Mouse (Mus musculus): ENCODE measurements at regions not wholly inside any gene's neighbourhood (a gene's known extent, or its start where the extent isn't known, plus 50 kb on each side); places are given as distances from the start of the nearest gene placed in this dataset.

GRCm38 (mm10) chr9:52355187-52355982 is 187.0 kb upstream of the Zc3h12c start:
- Histone ChIP-seq H3K79me2 (ENCODE audit: inconsistent target) (no peaks in the 10 kb centered on the region), H3K36me3 (ENCODE audit: inconsistent target) (no peaks in the 10 kb centered on the region), H3K4me3 (ENCODE audit: inconsistent target) (no peak overlapping the region), H3K27ac (no peak overlapping the region)
- 70% methylated on average over 10 of the region's 10 CpGs for WGBS (ENCODE audit: missing documents)

GRCm38 (mm10) chr9:52348536-52349527 is 180.5 kb upstream of the Zc3h12c start:
- WGBS (ENCODE audit: missing documents): 87% methylated on average over 7 of the region's 7 CpGs
- Histone ChIP-seq H3K27ac (no peak overlapping the region), H3K36me3 (ENCODE audit: inconsistent target) (no peaks in the 10 kb centered on the region), H3K79me2 (ENCODE audit: inconsistent target) (no peaks in the 10 kb centered on the region), H3K4me3 (ENCODE audit: inconsistent target) (no peak overlapping the region)

- no peak overlapping the region for H3K4me3 ChIP-seq (ENCODE audit: inconsistent target)
- H3K79me2 ChIP-seq (ENCODE audit: inconsistent target): no peaks in the 10 kb centered on the region
- no peaks in the 10 kb centered on the region for H3K36me3 ChIP-seq (ENCODE audit: inconsistent target)
- H3K27ac ChIP-seq: no peak overlapping the region
- WGBS (ENCODE audit: missing documents): 100% methylated on average over 2 of the region's 2 CpGs
Measured at GRCm38 (mm10) chr9:52344177-52344877, 176.0 kb upstream of the Zc3h12c start.

DNA sequence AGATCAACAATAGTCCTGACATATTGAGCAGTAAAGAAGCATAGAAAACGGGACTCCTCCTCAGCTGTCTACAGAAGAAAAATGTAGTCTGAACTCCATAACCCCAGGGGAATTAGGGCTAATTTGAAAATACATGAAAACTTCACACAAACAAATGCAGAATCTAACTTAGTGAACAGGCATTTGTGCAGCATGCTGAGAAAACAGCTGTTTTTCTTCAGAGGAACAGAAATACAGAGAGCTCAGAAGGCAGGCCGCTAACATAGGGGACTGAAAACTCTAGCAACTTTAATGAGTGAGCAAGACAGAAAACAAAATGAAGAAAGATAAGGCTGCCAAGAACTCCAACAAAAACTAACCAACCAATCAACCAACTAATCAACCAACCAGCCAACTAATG is 172.7 kb upstream of the Zc3h12c start:
- Histone ChIP-seq H3K36me3 (ENCODE audit: inconsistent target) (no peaks in the 10 kb centered on the region), H3K27ac (no peak overlapping the region), H3K4me3 (ENCODE audit: inconsistent target) (no peak overlapping the region), H3K79me2 (ENCODE audit: inconsistent target) (no peaks in the 10 kb centered on the region)
- WGBS (ENCODE audit: missing documents): 96% methylated on average over 2 of the region's 2 CpGs

DNA sequence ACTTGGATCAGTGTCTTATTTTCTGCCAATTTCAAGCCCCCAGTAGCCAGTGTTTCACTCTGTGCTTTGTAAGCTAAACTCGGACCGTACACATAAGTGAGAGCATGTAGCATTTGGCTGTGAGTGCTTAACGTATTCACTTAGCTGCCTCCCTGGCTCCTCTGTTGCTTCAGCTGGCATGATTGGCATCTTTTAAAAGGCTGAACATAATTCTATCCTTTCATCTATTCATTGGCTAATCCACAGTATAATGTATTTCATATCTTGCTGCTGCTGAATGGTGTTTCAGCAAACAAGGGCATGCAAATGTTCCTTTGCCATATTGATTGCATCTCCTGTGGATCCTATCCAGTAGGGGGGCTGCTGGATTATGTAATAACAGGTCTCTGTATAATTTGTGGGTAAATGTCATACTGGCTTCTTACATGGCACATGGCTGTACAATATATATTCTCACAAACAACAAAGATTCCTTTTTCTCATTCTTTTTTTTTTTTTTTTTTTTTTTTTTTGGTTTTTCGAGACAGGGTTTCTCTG is 169.5 kb upstream of the Zc3h12c start:
- no peak overlapping the region for H3K27ac ChIP-seq
- H3K36me3 ChIP-seq (ENCODE audit: inconsistent target): no peaks in the 10 kb centered on the region
- no peaks in the 10 kb centered on the region for H3K79me2 ChIP-seq (ENCODE audit: inconsistent target)
- H3K4me3 ChIP-seq (ENCODE audit: inconsistent target): no peak overlapping the region
- WGBS (ENCODE audit: missing documents): 96% methylated on average over 3 of the region's 4 CpGs

DNA sequence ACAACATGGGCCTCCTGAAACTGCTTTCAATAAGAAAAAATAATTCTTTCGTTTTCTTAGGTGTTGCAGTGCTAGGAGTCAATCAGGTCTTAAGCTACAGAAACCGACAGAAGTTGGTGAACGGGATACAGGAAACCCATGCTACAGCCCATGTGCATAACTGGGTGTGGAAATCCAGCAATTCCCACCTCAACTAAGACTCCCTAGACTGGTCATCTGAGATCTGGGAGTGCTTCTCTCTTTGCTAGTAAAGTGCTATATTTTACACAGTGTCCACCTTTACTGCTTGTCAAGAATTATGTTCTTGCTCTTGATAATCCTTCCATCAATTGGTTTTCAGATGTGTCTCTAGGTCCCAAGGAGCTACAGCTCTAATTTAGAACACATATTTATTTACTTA is 166.4 kb upstream of the Zc3h12c start:
- H3K4me3 ChIP-seq (ENCODE audit: inconsistent target): no peak overlapping the region
- no peak overlapping the region for H3K27ac ChIP-seq
- H3K36me3 ChIP-seq (ENCODE audit: inconsistent target): no peaks in the 10 kb centered on the region
- WGBS (ENCODE audit: missing documents): 93% methylated on average over 3 of the region's 3 CpGs
- H3K79me2 ChIP-seq (ENCODE audit: inconsistent target): no peaks in the 10 kb centered on the region

GRCm38 (mm10) chr9:52333884-52334283 is 165.5 kb upstream of the Zc3h12c start:
- H3K4me3 ChIP-seq (ENCODE audit: inconsistent target): no peak overlapping the region
- 70% methylated on average over 2 of the region's 2 CpGs for WGBS (ENCODE audit: missing documents)

DNA sequence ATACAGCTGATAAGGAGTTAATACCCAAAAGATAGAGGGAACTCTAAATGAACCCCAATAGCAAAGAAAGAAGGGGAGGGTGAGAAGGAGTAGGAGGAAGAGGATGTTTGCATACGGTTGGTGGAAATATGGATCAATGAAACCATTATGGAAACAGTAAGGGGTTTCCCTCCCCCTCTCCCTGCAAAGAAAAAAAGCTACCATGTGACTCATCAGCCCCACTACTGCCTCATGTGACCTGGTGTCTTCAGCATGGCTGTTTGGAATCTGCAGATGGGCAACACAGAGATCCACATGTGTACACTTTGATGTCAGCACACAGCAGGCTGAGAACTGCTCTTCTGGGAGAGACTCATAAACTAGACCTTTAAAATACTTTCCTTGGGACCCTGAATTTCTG is 163.4 kb upstream of the Zc3h12c start:
- H3K79me2 ChIP-seq (ENCODE audit: inconsistent target): no peaks in the 10 kb centered on the region
- H3K27ac ChIP-seq: no peak overlapping the region
- no peaks in the 10 kb centered on the region for H3K36me3 ChIP-seq (ENCODE audit: inconsistent target)
- no peak overlapping the region for H3K4me3 ChIP-seq (ENCODE audit: inconsistent target)
- WGBS (ENCODE audit: missing documents): 88% methylated on average over 1 of the region's 1 CpGs

More at GRCm38 (mm10) chr9:52333884-52334283, 165.5 kb upstream of the Zc3h12c start:
- H3K27ac ChIP-seq: no peak overlapping the region
- no peaks in the 10 kb centered on the region for H3K79me2 ChIP-seq (ENCODE audit: inconsistent target)
- no peaks in the 10 kb centered on the region for H3K36me3 ChIP-seq (ENCODE audit: inconsistent target)

GRCm38 (mm10) chr9:52330652-52331051 is 162.3 kb upstream of the Zc3h12c start:
- H3K79me2 ChIP-seq (ENCODE audit: inconsistent target): no peaks in the 10 kb centered on the region
- WGBS (ENCODE audit: missing documents): 81% methylated on average over 3 of the region's 3 CpGs
- no peak overlapping the region for H3K4me3 ChIP-seq (ENCODE audit: inconsistent target)
- H3K27ac ChIP-seq: no peak overlapping the region
- H3K36me3 ChIP-seq (ENCODE audit: inconsistent target): no peaks in the 10 kb centered on the region

- no peaks in the 10 kb centered on the region for H3K36me3 ChIP-seq (ENCODE audit: inconsistent target)
- no peak overlapping the region for H3K27ac ChIP-seq
- H3K4me3 ChIP-seq (ENCODE audit: inconsistent target): no peak overlapping the region
- WGBS (ENCODE audit: missing documents): 46% methylated on average over 2 of the region's 2 CpGs
- no peaks in the 10 kb centered on the region for H3K79me2 ChIP-seq (ENCODE audit: inconsistent target)
Measured at GRCm38 (mm10) chr9:52324347-52324746, 156.0 kb upstream of the Zc3h12c start.

- H3K36me3 ChIP-seq (ENCODE audit: inconsistent target): no peaks in the 10 kb centered on the region
- no peaks in the 10 kb centered on the region for H3K79me2 ChIP-seq (ENCODE audit: inconsistent target)
- H3K4me3 ChIP-seq (ENCODE audit: inconsistent target): no peak overlapping the region
- H3K27ac ChIP-seq: no peak overlapping the region
- 91% methylated on average over 1 of the region's 1 CpGs for WGBS (ENCODE audit: missing documents)
Measured at GRCm38 (mm10) chr9:52323757-52324156, 155.4 kb upstream of the Zc3h12c start.

DNA sequence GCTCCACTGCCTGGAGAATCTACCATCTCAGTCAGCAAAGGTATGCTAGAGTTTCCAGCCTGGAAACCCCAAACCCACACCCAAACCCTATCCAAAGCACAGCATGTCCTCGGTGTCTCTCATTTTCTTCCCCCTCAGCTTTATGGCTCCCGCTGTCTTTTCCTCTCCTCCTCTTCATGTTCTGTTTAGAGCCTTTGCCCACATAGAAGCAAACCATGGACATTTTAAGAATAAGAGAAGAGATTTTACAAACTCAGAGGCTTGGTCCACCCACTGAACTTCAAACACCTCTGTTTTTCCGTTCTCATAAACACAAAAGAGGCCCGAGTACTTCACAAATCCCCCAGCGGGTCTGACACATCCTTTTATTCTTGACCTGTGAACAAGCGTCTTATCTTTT is 154.9 kb upstream of the Zc3h12c start:
- 92% methylated on average over 6 of the region's 6 CpGs for WGBS (ENCODE audit: missing documents)
- Histone ChIP-seq H3K36me3 (ENCODE audit: inconsistent target) (no peaks in the 10 kb centered on the region), H3K79me2 (ENCODE audit: inconsistent target) (no peaks in the 10 kb centered on the region), H3K4me3 (ENCODE audit: inconsistent target) (no peak overlapping the region), H3K27ac (no peak overlapping the region)

GRCm38 (mm10) chr9:52301521-52301920 is 133.1 kb upstream of the Zc3h12c start:
- no peak overlapping the region for H3K27ac ChIP-seq
- no peak overlapping the region for H3K4me3 ChIP-seq (ENCODE audit: inconsistent target)
- H3K36me3 ChIP-seq (ENCODE audit: inconsistent target): no peaks in the 10 kb centered on the region
- WGBS (ENCODE audit: missing documents): 97% methylated on average over 6 of the region's 6 CpGs
- no peaks in the 10 kb centered on the region for H3K79me2 ChIP-seq (ENCODE audit: inconsistent target)

DNA sequence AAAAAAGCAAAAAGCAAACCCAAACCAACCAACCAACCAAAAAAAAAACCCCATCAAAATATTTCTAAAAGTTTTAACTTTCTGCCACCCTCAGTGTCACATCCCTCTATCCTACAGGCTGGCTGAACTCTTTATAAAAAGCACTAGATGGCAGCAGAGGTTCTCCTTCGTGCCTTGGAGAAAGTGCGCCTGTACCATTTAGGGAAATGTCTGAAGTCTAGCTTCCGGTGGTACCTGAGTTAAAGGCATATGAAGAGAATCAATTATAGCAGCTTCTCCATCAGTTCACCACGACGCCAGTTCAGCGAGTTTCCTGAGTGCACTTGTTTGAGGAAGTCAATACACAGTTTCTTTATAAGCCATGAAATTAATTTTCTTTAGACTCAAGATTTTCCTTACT is 130.0 kb upstream of the Zc3h12c start:
- no peak overlapping the region for H3K4me3 ChIP-seq (ENCODE audit: inconsistent target)
- WGBS (ENCODE audit: missing documents): under 1% methylated on average over 6 of the region's 6 CpGs
- H3K27ac ChIP-seq: no peak overlapping the region
- H3K36me3 ChIP-seq (ENCODE audit: inconsistent target): no peaks in the 10 kb centered on the region
- no peaks in the 10 kb centered on the region for H3K79me2 ChIP-seq (ENCODE audit: inconsistent target)
